In the genomic region with DNA sequence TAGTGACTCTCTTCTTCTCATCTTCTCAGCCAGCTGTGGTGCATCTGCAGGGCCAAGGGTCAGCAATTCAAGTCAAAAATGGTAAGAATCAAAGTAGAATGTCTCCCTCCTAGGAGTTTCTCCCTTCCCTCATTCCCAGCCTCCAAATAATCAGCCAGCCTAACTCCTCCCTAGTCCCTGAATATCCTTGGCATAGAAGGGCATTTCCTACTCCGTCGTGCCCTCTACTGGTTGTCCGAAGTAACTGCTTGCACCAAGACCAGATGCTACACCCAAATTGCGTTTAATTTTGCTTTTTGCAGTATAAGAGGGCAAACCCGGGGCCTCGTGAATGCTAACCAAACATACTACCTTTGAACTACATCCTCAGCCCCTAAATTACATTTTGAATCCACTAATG, we compare ENCODE assay signal across 9 mouse cellular contexts. TPM values are rescaled to one million over a fixed set of nuclear protein-coding genes. Genes with fewer than 3 reads are reported as not detected.
A peak's percentile ranks its signal among the peaks of the same experiment; 100 is the strongest.
DNase-seq lines count a peak whose midpoint lies in the region; ATAC-seq lines count a peak whose summit lies in the region.
"Had no signal": no experiment of that assay in that cellular context is flagged by ENCODE, and none has a peak within 500 bp of the region (broad histone marks: within the 10 kb centered on the region; RNA-seq: fewer than 3 reads in every experiment).

No protein-coding gene starts in this region.

- H3K27ac ChIP-seq in hindbrain, embryonic 14.5 days = no peak overlapping the region

- H3K27me3 ChIP-seq in hindbrain, embryonic 14.5 days (ENCODE audit: control insufficient read depth, insufficient read depth, low read length) = no peaks in the 10 kb centered on the region

- H3K4me1 ChIP-seq in hindbrain, embryonic 14.5 days (replicated peaks; ENCODE audit: control insufficient read depth, insufficient read depth, low read length) = no peaks in the 10 kb centered on the region

- 28% methylated on average over 6 of the region's 6 CpGs for WGBS in hindbrain, embryonic 14.5 days

- peak; percentile 30 for DNase-seq in gastrocnemius, postnatal 10 days
- DNase-seq in gastrocnemius, postnatal 25 days = no peak
- peak; percentile 7 for DNase-seq in right cerebral cortex, adult 18-20 months
- no peak for DNase-seq in right cerebral cortex, postnatal 36 days (ENCODE audit: low spot score in 2 of 2)
- peak; percentile 65 to 72 for DNase-seq in cerebellum, postnatal 10 days
- DNase-seq in hindbrain, embryonic 14.5 days (ENCODE audit: low spot score) = peak; percentile 35

- H3K9me3 ChIP-seq in hindbrain, embryonic 14.5 days (ENCODE audit: control insufficient read depth, low read length) = no peaks in the 10 kb centered on the region

- no peak overlapping the region for H3K4me3 ChIP-seq in hindbrain, embryonic 14.5 days (replicated peaks; ENCODE audit: low read length)

- H3K9ac ChIP-seq in hindbrain, embryonic 14.5 days = no peak overlapping the region

- no peak overlapping the region for H3K4me2 ChIP-seq in hindbrain, embryonic 14.5 days (replicated peaks)

- no peaks in the 10 kb centered on the region for H3K36me3 ChIP-seq in hindbrain, embryonic 14.5 days (replicated peaks; ENCODE audit: control insufficient read depth, insufficient read depth)

- no peak for ATAC-seq in hindbrain, embryonic 14.5 days (ENCODE audit: low FRiP score)
- peak; percentile 45 for ATAC-seq in megakaryocyte, adult 5-6 weeks (ENCODE audit: poor library complexity, severe bottlenecking)
- no peak for ATAC-seq in erythroid progenitor cell, adult 5-6 weeks (replicated peaks; ENCODE audit: low FRiP score, poor library complexity, severe bottlenecking)

RNA-seq across cellular contexts. Expression of a gene that starts 36.5 kb away (rescaled TPM):
- not detected for total RNA-seq in gastrocnemius, postnatal 10 days (2021)
- not detected for total RNA-seq in gastrocnemius, postnatal 25 days (2021)
- not detected in 2 replicates for polyA plus RNA-seq in hindbrain, embryonic 14.5 days (2014; fragmentation: Nextera tagmentation; extraction: Ambion mirVana)
- not detected in 2 replicates for total RNA-seq in megakaryocyte, adult 5-6 weeks (2015)
- not detected in 2 replicates for total RNA-seq in megakaryocyte, adult 5-6 weeks (2017)
- total RNA-seq in erythroid progenitor cell, adult 5-6 weeks (2015; ENCODE audit: low replicate concordance) = not detected in 2 replicates
- not detected in 2 replicates for total RNA-seq in erythroid progenitor cell, adult 5-6 weeks (2017; ENCODE audit: low replicate concordance)
- total RNA-seq: adrenal gland, adult 18-20 months had no signal

RNA-seq across cellular contexts. Expression of a gene that starts 50.2 kb away (rescaled TPM):
- under 1 TPM in 1 of 2 experiments, not detected in 1; 0.20 TPM for total RNA-seq in gastrocnemius, postnatal 10 days (2021)
- total RNA-seq in gastrocnemius, postnatal 25 days (2021) = under 1 TPM in 1 of 2 experiments, not detected in 1; 0.13 TPM
- polyA plus RNA-seq in hindbrain, embryonic 14.5 days (2014; fragmentation: Nextera tagmentation; extraction: Ambion mirVana) = 0.39 TPM in 1 of 2 replicates, not detected in the other
- 0.45 TPM in 1 of 2 replicates, not detected in the other for total RNA-seq in megakaryocyte, adult 5-6 weeks (2015)
- 0.16 and 0.70 TPM in 2 replicates for total RNA-seq in megakaryocyte, adult 5-6 weeks (2017)
- total RNA-seq in erythroid progenitor cell, adult 5-6 weeks (2015; ENCODE audit: low replicate concordance) = not detected in 2 replicates
- not detected in 2 replicates for total RNA-seq in erythroid progenitor cell, adult 5-6 weeks (2017; ENCODE audit: low replicate concordance)

Comparison
In these comparisons a context has a peak if more than half of its experiments do, and no peak if none do; other contexts are left out.
1. DNase-seq: peak in gastrocnemius, postnatal 10 days (single experiment), right cerebral cortex, adult 18-20 months (single experiment), cerebellum, postnatal 10 days (2 of 2) and hindbrain, embryonic 14.5 days (single experiment); none in gastrocnemius, postnatal 25 days (single experiment) and right cerebral cortex, postnatal 36 days (0 of 2).